Mouse (Mus musculus) urinary bladder, postnatal 36 days (tissue): ENCODE measurements around the gene Phf19.

Experiments
- DNase-seq, 2 experiments: peaks; one replicate each; pipeline ENCODE4 v3.0.0; 2022; ENCODE audit warnings: low spot score in 2 of 2, mixed read lengths in 1 of 2

Gene Phf19

GRCm38 (mm10) chr2:34913218-34914068, at the start of gene Phf19:
Gene Phf19 (minus strand): TSS chr2:34914026.
- DNase-seq: peak in 1 of 2 experiments; percentile 42

GRCm38 (mm10) chr2:34963371-34963956, 49.6 kb upstream of the Phf19 start:
- DNase-seq: no peak

GRCm38 (mm10) chr2:34962893-34963292, 49.1 kb upstream of the Phf19 start:
- DNase-seq: no peak

GRCm38 (mm10) chr2:34962211-34962610, 48.4 kb upstream of the Phf19 start:
- DNase-seq: no peak

- DNase-seq: peak; percentile 34 to 60
These were observed 47.7 kb upstream of the Phf19 start, which contains the start of gene Traf1 for GRCm38 (mm10) chr2:34961481-34962036. Gene Traf1 (minus strand): TSS chr2:34961772.

GRCm38 (mm10) chr2:34960966-34961365, 47.1 kb upstream of the Phf19 start:
- DNase-seq: no peak

GRCm38 (mm10) chr2:34960466-34960865, 46.6 kb upstream of the Phf19 start:
- no peak for DNase-seq

- no peak for DNase-seq
These were observed 44.8 kb upstream of the Phf19 start for GRCm38 (mm10) chr2:34958582-34958981.

- DNase-seq: no peak
These were observed 44.2 kb upstream of the Phf19 start for GRCm38 (mm10) chr2:34958036-34958435.

GRCm38 (mm10) chr2:34957405-34957804, 43.6 kb upstream of the Phf19 start:
- DNase-seq: no peak

GRCm38 (mm10) chr2:34956941-34957340, 43.1 kb upstream of the Phf19 start:
- DNase-seq: no peak

- no peak for DNase-seq
These were observed 40.5 kb upstream of the Phf19 start for GRCm38 (mm10) chr2:34954344-34954743.

- no peak for DNase-seq
These were observed 39.8 kb upstream of the Phf19 start for GRCm38 (mm10) chr2:34953547-34954116.

GRCm38 (mm10) chr2:34953018-34953417, 39.2 kb upstream of the Phf19 start:
- no peak for DNase-seq

GRCm38 (mm10) chr2:34951469-34951868, 37.6 kb upstream of the Phf19 start:
- DNase-seq: no peak

- DNase-seq: no peak
These were observed 34.8 kb upstream of the Phf19 start for GRCm38 (mm10) chr2:34948622-34949021.

- no peak for DNase-seq
These were observed 32.2 kb upstream of the Phf19 start for GRCm38 (mm10) chr2:34946046-34946445.

GRCm38 (mm10) chr2:34945580-34945979, 31.8 kb upstream of the Phf19 start:
- DNase-seq: no peak

GRCm38 (mm10) chr2:34944761-34945160, 30.9 kb upstream of the Phf19 start:
- DNase-seq: peak in 1 of 2 experiments; percentile 56

GRCm38 (mm10) chr2:34943556-34944120, 29.8 kb upstream of the Phf19 start:
- DNase-seq: no peak

GRCm38 (mm10) chr2:34941061-34941675, 27.3 kb upstream of the Phf19 start:
- DNase-seq: no peak

GRCm38 (mm10) chr2:34940246-34940645, 26.4 kb upstream of the Phf19 start:
- DNase-seq: no peak
